ENCODE assay signal across 22 mouse cellular contexts in genomic region chr16:64885142-64885541, GRCm38 (mm10). TPM values are rescaled to one million over a fixed set of nuclear protein-coding genes. Genes with fewer than 3 reads are reported as not detected.
A peak's percentile ranks its signal among the peaks of the same experiment; 100 is the strongest.
DNase-seq lines count a peak whose midpoint lies in the region; ATAC-seq and TF ChIP-seq lines count a peak whose summit lies in the region.
"Had no signal": no experiment of that assay in that cellular context is flagged by ENCODE, and none has a peak within 500 bp of the region (broad histone marks: within the 10 kb centered on the region; RNA-seq: fewer than 3 reads in every experiment).

No protein-coding gene starts in this region.

- no peak overlapping the region for H3K9ac ChIP-seq in midbrain, embryonic 11.5 days (ENCODE audit: low read length)
- H3K9ac ChIP-seq in midbrain, postnatal 0 days (replicated peaks; ENCODE audit: low read length, poor library complexity, severe bottlenecking): no peak overlapping the region
- H3K9ac ChIP-seq in midbrain, embryonic 13.5 days (replicated peaks): no peak overlapping the region
- H3K9ac ChIP-seq: embryonic facial prominence, embryonic 15.5 days; heart, embryonic 13.5 days; limb, embryonic 13.5 days; liver, embryonic 14.5 days; neural tube, embryonic 12.5 days had no signal

- H3K4me3 ChIP-seq in midbrain, embryonic 11.5 days (ENCODE audit: low read depth, low read length): no peak overlapping the region
- no peak overlapping the region for H3K4me3 ChIP-seq in midbrain, postnatal 0 days (ENCODE audit: low read depth, low read length)
- no peak overlapping the region for H3K4me3 ChIP-seq in midbrain, embryonic 13.5 days (replicated peaks)
- H3K4me3 ChIP-seq: embryonic facial prominence, embryonic 15.5 days; forebrain, embryonic 10.5 days; heart, embryonic 13.5 days; limb, embryonic 13.5 days; neural tube, embryonic 12.5 days had no signal

- no peaks in the 10 kb centered on the region for H3K4me1 ChIP-seq in midbrain, embryonic 11.5 days (ENCODE audit: control insufficient read depth, insufficient read depth, low read length)
- H3K4me1 ChIP-seq in midbrain, postnatal 0 days (ENCODE audit: insufficient read depth, low read length): no peaks in the 10 kb centered on the region
- H3K4me1 ChIP-seq in midbrain, embryonic 13.5 days (replicated peaks): no peaks in the 10 kb centered on the region; the same call in 1 of the 2 replicates
- H3K4me1 ChIP-seq: embryonic facial prominence, embryonic 15.5 days had no signal

- H3K9me3 ChIP-seq in midbrain, embryonic 11.5 days (ENCODE audit: control insufficient read depth, low read length): peaks cover 2% of the 10 kb centered on the region; the same call in 1 of the 2 replicates
- peaks cover 3% of the 10 kb centered on the region; the same call in 1 of the 2 replicates for H3K9me3 ChIP-seq in midbrain, postnatal 0 days (ENCODE audit: low read length)
- peaks cover 9% of the 10 kb centered on the region; the same call in 1 of the 2 replicates for H3K9me3 ChIP-seq in midbrain, embryonic 13.5 days
- H3K9me3 ChIP-seq: neural tube, embryonic 12.5 days had no signal

- no peaks in the 10 kb centered on the region for H3K36me3 ChIP-seq in midbrain, embryonic 11.5 days (ENCODE audit: control insufficient read depth, insufficient read depth, low read length)
- H3K36me3 ChIP-seq in midbrain, postnatal 0 days (ENCODE audit: insufficient read depth, low read length): no peaks in the 10 kb centered on the region
- no peaks in the 10 kb centered on the region for H3K36me3 ChIP-seq in midbrain, embryonic 13.5 days
- H3K36me3 ChIP-seq: embryonic facial prominence, embryonic 15.5 days; forebrain, embryonic 10.5 days; heart, embryonic 13.5 days; limb, embryonic 13.5 days; neural tube, embryonic 12.5 days had no signal

- WGBS in midbrain, embryonic 11.5 days: 17% methylated on average over 3 of the region's 3 CpGs
- 13% methylated on average over 3 of the region's 3 CpGs for WGBS in midbrain, postnatal 0 days
- WGBS in midbrain, embryonic 13.5 days: 15% methylated on average over 3 of the region's 3 CpGs

- DNase-seq in adrenal gland, adult (ENCODE audit: inconsistent age in 2 of 2, low spot score in 1 of 2): peak; percentile 74 to 86
- no peak for DNase-seq in adrenal gland, postnatal 4 days (ENCODE audit: low spot score in 2 of 2)
- DNase-seq in midbrain, embryonic 11.5 days (ENCODE audit: low spot score, missing footprints): no peak
- no peak for DNase-seq in midbrain, postnatal 0 days (ENCODE audit: low spot score)
- peak; percentile 62 for DNase-seq in adrenal gland, postnatal 10 days
- DNase-seq in mesoderm, embryonic 11.5 days (ENCODE audit: low read depth, low spot score): peak; percentile 34
- DNase-seq in layer of hippocampus, adult 8-10 months (ENCODE audit: low spot score in 2 of 2): no peak
- DNase-seq: cerebellum, adult 2 months; heart, postnatal 4 days; kidney, adult 9 months; layer of hippocampus, adult 9-11 months; lung, postnatal 10 days; right cerebral cortex, postnatal 14 days; thymus, postnatal 36 days had no signal

- no peak for TF ChIP-seq CTCF in midbrain, postnatal 0 days (IDR thresholded peaks at IDR 0.05)

- H3K4me2 ChIP-seq in midbrain, embryonic 11.5 days: no peak overlapping the region
- no peak overlapping the region for H3K4me2 ChIP-seq in midbrain, postnatal 0 days (ENCODE audit: low read depth, low read length, poor library complexity, severe bottlenecking)
- H3K4me2 ChIP-seq in midbrain, embryonic 13.5 days (replicated peaks): no peak overlapping the region
- H3K4me2 ChIP-seq: embryonic facial prominence, embryonic 15.5 days; limb, embryonic 13.5 days; neural tube, embryonic 12.5 days had no signal

- no peaks in the 10 kb centered on the region for H3K27me3 ChIP-seq in midbrain, embryonic 11.5 days (ENCODE audit: control insufficient read depth, insufficient read depth, low read length)
- H3K27me3 ChIP-seq in midbrain, postnatal 0 days (ENCODE audit: insufficient read depth, low read length): no peaks in the 10 kb centered on the region
- no peaks in the 10 kb centered on the region for H3K27me3 ChIP-seq in midbrain, embryonic 13.5 days
- H3K27me3 ChIP-seq: embryonic facial prominence, embryonic 15.5 days; heart, embryonic 13.5 days; limb, embryonic 13.5 days; neural tube, embryonic 12.5 days had no signal

- no peak overlapping the region for H3K27ac ChIP-seq in midbrain, embryonic 11.5 days (ENCODE audit: low read depth, low read length)
- H3K27ac ChIP-seq in midbrain, postnatal 0 days (ENCODE audit: low read depth, low read length): no peak overlapping the region
- H3K27ac ChIP-seq in midbrain, embryonic 13.5 days: no peak overlapping the region
- H3K27ac ChIP-seq: embryonic facial prominence, embryonic 15.5 days; forebrain, embryonic 10.5 days; heart, embryonic 13.5 days; limb, embryonic 13.5 days; liver, embryonic 14.5 days; neural tube, embryonic 12.5 days; stomach, postnatal 0 days had no signal

- ATAC-seq in midbrain, embryonic 11.5 days (ENCODE audit: low FRiP score): peak; percentile 42; the same call in 1 of the 2 replicates
- no peak for ATAC-seq in midbrain, postnatal 0 days (ENCODE audit: low FRiP score)
- ATAC-seq in midbrain, embryonic 13.5 days: no peak

RNA-seq across cellular contexts. Expression of gene Cggbp1, which starts 33.3 kb away (rescaled TPM):
- total RNA-seq in adrenal gland, postnatal 4 days (2021): 100 to 1,000 TPM; 132 TPM
- 124 and 143 TPM in 2 replicates for polyA plus RNA-seq in midbrain, embryonic 11.5 days (2014; fragmentation: Nextera tagmentation; extraction: Ambion mirVana)
- total RNA-seq in midbrain, postnatal 0 days (2014; rRNA removed): 66.0 and 80.9 TPM in 2 replicates
- 47.4 and 53.0 TPM in 2 replicates for polyA plus RNA-seq in midbrain, postnatal 0 days (2015; fragmentation: Nextera tagmentation; extraction: Ambion mirVana)
- total RNA-seq in adrenal gland, postnatal 10 days (2021): 100 to 1,000 TPM; 109 to 115 TPM
- total RNA-seq in layer of hippocampus, adult 8-10 months (2022): 10 to 100 TPM; 54.9 to 72.2 (median 59.0) TPM
- polyA plus RNA-seq in midbrain, embryonic 13.5 days (2015; fragmentation: Nextera tagmentation; extraction: Ambion mirVana): 78.9 and 84.5 TPM in 2 replicates

RNA-seq across cellular contexts. Expression of gene Zfp654, which starts 33.7 kb away (rescaled TPM):
- 10 to 100 TPM; 21.4 to 21.5 TPM for total RNA-seq in adrenal gland, postnatal 4 days (2021)
- 8.1 and 8.5 TPM in 2 replicates for polyA plus RNA-seq in midbrain, embryonic 11.5 days (2014; fragmentation: Nextera tagmentation; extraction: Ambion mirVana)
- 8.4 and 12.2 TPM in 2 replicates for total RNA-seq in midbrain, postnatal 0 days (2014; rRNA removed)
- 2.7 TPM in 2 replicates for polyA plus RNA-seq in midbrain, postnatal 0 days (2015; fragmentation: Nextera tagmentation; extraction: Ambion mirVana)
- total RNA-seq in adrenal gland, postnatal 10 days (2021): 10 to 100 TPM; 15.4 to 16.7 TPM
- 10 to 100 TPM; 15.6 to 18.9 (median 17.0) TPM for total RNA-seq in layer of hippocampus, adult 8-10 months (2022)
- polyA plus RNA-seq in midbrain, embryonic 13.5 days (2015; fragmentation: Nextera tagmentation; extraction: Ambion mirVana): 6.2 and 6.8 TPM in 2 replicates

Comparison
In these comparisons a context has a peak if more than half of its experiments do, and no peak if none do; other contexts are left out.
1. DNase-seq: peak in adrenal gland, adult (2 of 2), adrenal gland, postnatal 10 days (single experiment) and mesoderm, embryonic 11.5 days (single experiment); none in adrenal gland, postnatal 4 days (0 of 2), midbrain, embryonic 11.5 days (single experiment), midbrain, postnatal 0 days (single experiment) and layer of hippocampus, adult 8-10 months (0 of 2).